Mouse (Mus musculus) hindbrain, postnatal 0 days (tissue): Measurements from ENCODE around the gene 4933412E24Rik. TPM values are rescaled to one million over a fixed set of nuclear protein-coding genes. Genes with fewer than 3 reads are reported as not detected.

ENCODE experiments used
- ATAC-seq: fragments of 200-750 bp; cut with Nextera tagmentation; 2 replicates; pipeline ENCODE4 v1.8.0; 2017; ENCODE audit warnings: mild to moderate bottlenecking, moderate TSS enrichment, moderate library complexity
- DNase-seq: peaks from one replicate; pipeline ENCODE4 v3.0.0-alpha.2; 2015; ENCODE audit warnings: low spot score
- H3K27ac ChIP-seq: fragments of 300-500 bp; sonication (generic); 2 replicates; pipeline ENCODE4 v1.5.1; 2014; ENCODE audit warnings: mild to moderate bottlenecking
- H3K27me3 ChIP-seq: fragments of 300-500 bp; sonication (generic); 2 replicates; pipeline ENCODE4 v1.6.1; 2014; ENCODE audit warnings: low read length, mixed read lengths; ENCODE audit not compliant: insufficient read depth
- H3K36me3 ChIP-seq: fragments of 300-500 bp; sonication (generic); 2 replicates; pipeline ENCODE4 v1.6.1; 2014; ENCODE audit warnings: low read length, mixed read lengths; ENCODE audit not compliant: insufficient read depth
- H3K4me1 ChIP-seq: fragments of 300-500 bp; sonication (generic); 2 replicates; pipeline ENCODE4 v1.6.1; 2014; ENCODE audit warnings: antibody characterized with exemption, low read length, mixed read lengths; ENCODE audit not compliant: insufficient read depth
- H3K4me2 ChIP-seq: fragments of 300-500 bp; sonication (generic); 2 replicates; pipeline ENCODE4 v1.6.1; 2014; ENCODE audit warnings: low read depth, mild to moderate bottlenecking, low read length, moderate library complexity, mixed read lengths
- H3K4me3 ChIP-seq: fragments of 300-500 bp; sonication (generic); 2 replicates; pipeline ENCODE4 v1.5.1; 2014; ENCODE audit warnings: low read length
- H3K9ac ChIP-seq: fragments of 300-500 bp; sonication (generic); replicated peaks from 2 replicates; pipeline ENCODE4 v1.6.1; 2014; ENCODE audit warnings: mild to moderate bottlenecking, low read length, moderate library complexity, mixed read lengths
- H3K9me3 ChIP-seq: fragments of 300-500 bp; sonication (generic); 2 replicates; pipeline ENCODE4 v1.6.1; 2016; ENCODE audit warnings: low read length, mixed read lengths
- CTCF ChIP-seq: IDR thresholded peaks from 2 replicates; pipeline ENCODE4 v1.5.1; 2016; ENCODE audit warnings: antibody characterized with exemption, control low read depth, low read depth
- WGBS: fragments of 180-500 bp; shearing (Covaris S2); extraction: QIAGEN DNeasy Blood & Tissue Kit; methylation state at CpG from one replicate; pipeline ENCODE4 v1.1.7; 2014; 5-methylcytosine and 5-hydroxymethylcytosine counted together
- polyA plus RNA-seq: library from polyadenylated mRNA; unstranded; fragments of >200 nt; fragmentation: Nextera tagmentation; extraction: Ambion mirVana; gene quantifications from 2 replicates; pipeline ENCODE4 v1.2.1, GENCODE M21; 2015
- total RNA-seq: library from RNA; depleted of rRNA; stranded (reverse); fragments of >200 nt; gene quantifications from 2 replicates; pipeline ENCODE4 v1.2.3, GENCODE M21; 2014

4933412E24Rik gene
- total and polyA plus RNA-seq, 2 experiments from 2014 or later, result not detected

DNA sequence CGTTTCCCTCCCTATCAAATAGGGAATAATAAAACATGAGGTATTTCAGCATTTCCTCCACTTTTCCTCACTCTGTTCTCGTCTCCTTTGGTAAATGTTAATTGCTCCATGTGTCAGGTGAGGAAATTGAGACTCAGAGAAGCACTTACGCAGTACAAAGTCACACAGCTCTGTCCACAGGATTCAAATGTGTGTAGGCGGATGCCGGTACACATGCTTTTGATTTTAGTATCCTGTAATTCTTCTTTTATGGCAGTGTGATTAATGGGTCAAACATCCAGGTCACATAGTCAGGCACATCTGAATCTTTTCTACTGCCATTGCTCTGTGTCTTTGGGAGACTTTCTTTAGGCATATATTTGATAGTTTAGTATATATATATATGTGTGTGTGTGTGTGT is 41.8 kb downstream of the 4933412E24Rik start:
- Histone ChIP-seq H3K4me3 (no peak overlapping the region), H3K4me1 (no peaks in the 10 kb centered on the region), H3K9ac (no peak overlapping the region), H3K27me3 (no peaks in the 10 kb centered on the region), H3K4me2 (no peak overlapping the region), H3K27ac (no peak overlapping the region), H3K9me3 (no peaks in the 10 kb centered on the region), H3K36me3 (no peaks in the 10 kb centered on the region)
- no peak for TF ChIP-seq CTCF
- ATAC-seq, result no peak
- no peak for DNase-seq
- 80% methylated on average over 5 of the region's 5 CpGs for WGBS

- DNase-seq (no peak), ATAC-seq (no peak)
- Histone ChIP-seq H3K36me3 (no peaks in the 10 kb centered on the region), H3K4me2 (no peak overlapping the region), H3K9ac (no peak overlapping the region), H3K27me3 (no peaks in the 10 kb centered on the region), H3K27ac (no peak overlapping the region), H3K9me3 (no peaks in the 10 kb centered on the region), H3K4me1 (no peaks in the 10 kb centered on the region), H3K4me3 (no peak overlapping the region)
- TF ChIP-seq CTCF, result no peak
- 64% methylated on average over 7 of the region's 7 CpGs for WGBS
Observed at GRCm38 (mm10) chr15:59973651-59974519, 42.5 kb downstream of the 4933412E24Rik start.
